Mouse (Mus musculus): Measurements from ENCODE around the gene Mtm1. TPM values are rescaled to one million over a fixed set of nuclear protein-coding genes. Genes with fewer than 3 reads are reported as not detected.

Mtm1 gene
- 10 to 100 TPM; 15.9 to 16.2 TPM for total RNA-seq (2021)
- long read RNA-seq, experiment 1, transcript Mtm1-203 (15 exons, 3,379 nt), result major isoform, 8 of 10 reads
- long read RNA-seq, experiment 1, partial matches to known transcripts, result 2 of 10 reads
- long read RNA-seq, experiment 1, other reads (novel, unspliced or antisense), result 0 of 10 reads
- long read RNA-seq, experiment 2, transcript Mtm1-203 (15 exons, 3,379 nt), result major isoform, 10 of 18 reads
- long read RNA-seq, experiment 2, partial matches to known transcripts, result 3 of 18 reads
- long read RNA-seq, experiment 2, other reads (novel, unspliced or antisense), result 5 of 18 reads

- DNase-seq, result no peak
These were observed at the start of gene Mtm1 for GRCm38 (mm10) chrX:71210467-71210866. TSS of gene Mtm1 (plus strand) at chrX:71210767.

DNA sequence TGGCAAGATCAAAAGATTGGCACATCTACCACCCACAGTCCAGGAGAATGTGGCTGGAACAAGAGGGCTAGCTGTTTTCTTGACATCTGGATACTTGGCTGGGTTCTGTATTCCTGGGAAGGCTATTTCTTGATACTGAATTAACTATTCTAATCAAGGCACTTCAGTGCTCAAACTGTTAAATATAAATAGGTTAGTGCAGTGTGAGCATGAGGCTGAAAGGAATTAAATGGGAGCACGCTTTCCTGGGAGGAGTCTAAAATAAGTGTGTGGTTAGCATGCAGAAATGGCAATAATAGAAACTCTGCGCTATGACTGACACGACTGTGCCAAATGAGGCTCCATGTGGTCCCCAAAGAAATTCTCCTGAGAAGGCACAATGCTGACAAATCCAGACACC lies 29.0 kb upstream of the Mtm1 start:
- DNase-seq, result no peak

DNA sequence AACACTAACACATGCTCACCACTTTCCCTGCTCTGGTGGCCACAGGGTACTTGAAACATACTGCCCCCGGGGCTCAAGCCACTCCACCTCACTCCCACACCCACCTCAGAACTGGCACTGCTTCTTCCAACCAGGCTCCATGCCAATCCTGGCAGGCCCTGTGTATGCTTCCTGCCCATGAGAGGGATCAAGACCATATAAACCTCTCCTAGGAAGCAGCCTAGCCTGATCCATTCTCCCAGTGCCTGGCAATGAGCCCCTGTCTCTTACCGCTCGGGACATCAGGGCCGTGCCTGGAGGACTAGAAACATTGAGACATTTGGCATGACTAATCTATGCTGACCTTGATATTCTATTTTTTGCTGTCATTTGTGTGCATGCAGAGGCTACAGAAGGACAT lies 26.9 kb upstream of the Mtm1 start:
- peak; percentile 35 to 50 for DNase-seq

DNA sequence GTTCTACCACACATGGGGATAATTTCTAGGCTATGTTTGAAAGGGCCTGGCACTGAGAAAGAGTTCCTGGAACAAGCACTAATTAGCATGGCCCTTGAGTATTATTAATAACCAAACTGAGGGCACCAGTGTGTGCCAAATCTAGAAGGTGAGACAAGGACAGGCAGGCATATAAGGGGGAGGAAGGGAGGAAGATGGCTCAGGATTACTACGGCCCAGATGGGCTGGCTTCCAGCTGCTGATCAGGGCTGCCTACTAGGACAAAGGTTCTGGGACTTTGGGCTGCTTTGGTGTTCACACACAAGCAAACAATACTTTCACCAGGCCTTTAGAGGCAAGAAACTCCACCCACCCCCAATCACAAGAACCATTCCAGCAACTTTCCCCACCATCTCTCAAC lies 24.2 kb upstream of the Mtm1 start:
- peak; percentile 48 to 57 for DNase-seq

- DNase-seq, result no peak
These were observed 5.8 kb upstream of the Mtm1 start for GRCm38 (mm10) chrX:71204776-71205175.

DNA sequence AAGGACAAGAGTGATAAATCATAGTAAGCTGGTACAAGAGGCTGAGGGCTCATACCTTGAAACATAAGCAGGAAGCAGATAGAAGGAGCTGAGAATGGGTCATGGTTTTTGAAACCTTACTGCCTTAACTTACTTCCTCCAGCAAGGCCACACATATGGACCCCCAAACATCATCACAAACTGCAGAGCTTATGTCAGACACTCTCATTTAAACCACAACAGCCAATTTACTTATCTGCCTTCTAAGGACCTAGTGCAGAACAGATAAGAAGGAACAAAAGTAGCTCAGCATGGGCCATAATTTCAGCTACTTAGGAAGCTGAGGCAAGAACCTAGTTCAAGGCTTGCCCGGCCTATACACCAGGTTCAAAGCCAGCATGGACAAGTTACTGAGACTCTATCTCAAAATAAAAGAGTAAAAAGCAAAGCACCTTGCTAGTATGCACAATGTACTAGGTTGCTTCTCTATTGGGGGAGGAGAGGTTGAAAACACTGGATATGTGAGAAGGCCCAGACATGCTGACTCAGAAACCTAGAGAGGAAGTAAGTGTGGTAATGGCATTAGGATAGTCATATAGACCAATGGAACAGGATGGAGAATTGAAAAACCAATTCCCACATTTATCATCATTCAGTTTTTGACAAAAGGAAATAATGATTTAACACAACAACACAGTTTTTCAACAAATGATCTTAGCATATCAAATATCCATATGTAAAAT lies 4.6 kb upstream of the Mtm1 start:
- no peak for DNase-seq

DNA sequence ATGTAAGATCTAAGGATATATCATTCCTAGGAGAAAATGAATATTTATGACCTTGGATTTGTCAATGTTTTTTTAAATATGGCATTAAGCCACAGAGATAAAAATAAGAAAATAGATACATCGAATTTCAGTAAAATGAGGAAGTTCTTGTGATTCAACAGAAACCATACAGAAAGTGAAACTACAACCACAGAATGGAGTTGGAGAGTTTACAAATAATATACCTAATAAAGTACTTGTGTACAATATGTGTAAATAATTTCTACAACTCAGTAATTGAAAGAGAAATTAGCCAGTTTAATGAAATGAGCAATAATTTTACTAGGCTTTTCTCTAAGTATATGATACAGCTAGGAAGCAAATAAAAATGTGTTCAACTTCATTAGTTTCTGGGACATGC lies 4.0 kb upstream of the Mtm1 start:
- no peak for DNase-seq

- no peak for DNase-seq
These were observed 2.3 kb downstream of the Mtm1 start for GRCm38 (mm10) chrX:71212911-71213310.

- DNase-seq, result peak; percentile 88 to 95
These were observed 4.0 kb downstream of the Mtm1 start for GRCm38 (mm10) chrX:71214441-71215112.

DNA sequence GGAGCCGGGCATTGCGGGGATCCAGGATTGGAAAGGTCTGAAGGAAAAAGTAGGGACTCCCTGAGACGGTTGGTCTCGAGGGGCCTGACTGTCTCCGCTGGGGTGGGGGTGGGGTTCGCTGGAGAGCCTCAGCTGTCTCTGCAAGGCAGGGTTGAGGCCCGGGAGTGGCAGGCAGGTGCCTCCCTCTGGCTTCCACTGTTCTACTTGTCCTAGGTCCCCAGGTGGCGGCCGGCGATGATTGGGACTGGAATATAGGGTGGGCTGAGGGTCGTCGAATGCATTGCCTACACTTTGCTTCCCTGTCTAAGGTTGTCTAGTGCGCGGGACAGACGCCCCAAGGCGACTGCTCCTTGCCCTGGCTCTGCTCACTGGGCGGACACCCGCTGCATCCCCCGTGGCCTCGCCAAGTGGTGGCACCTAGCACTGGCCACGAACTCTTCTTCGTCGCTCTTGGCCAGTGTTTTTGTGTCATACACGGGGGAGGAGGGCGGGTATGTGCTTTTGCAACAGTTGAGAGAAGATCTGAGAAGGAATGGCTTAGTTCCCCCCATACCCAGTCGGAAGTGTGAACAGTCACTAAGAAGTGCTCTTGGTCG lies 4.6 kb downstream of the Mtm1 start:
- DNase-seq, result peak in 1 of 2 experiments; percentile 29

DNA sequence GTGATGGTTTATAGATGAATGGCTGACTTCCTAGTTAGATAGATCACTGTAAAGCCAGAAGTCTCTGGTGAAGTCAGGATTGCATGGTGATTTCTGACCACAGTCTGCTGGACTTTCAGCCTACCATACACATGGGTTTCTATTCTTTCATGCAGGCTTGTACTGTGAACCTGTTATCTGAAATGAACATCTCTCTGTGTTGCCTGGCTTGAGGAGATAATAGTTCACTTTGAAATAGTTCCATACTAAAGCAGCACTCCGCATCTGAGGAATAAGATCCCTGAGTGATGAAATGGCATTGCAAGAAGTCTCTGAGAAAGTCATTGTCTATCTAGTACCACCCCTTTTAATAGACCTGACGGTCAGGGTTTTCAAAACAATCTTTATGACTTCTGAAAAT lies 6.3 kb downstream of the Mtm1 start:
- no peak for DNase-seq

DNA sequence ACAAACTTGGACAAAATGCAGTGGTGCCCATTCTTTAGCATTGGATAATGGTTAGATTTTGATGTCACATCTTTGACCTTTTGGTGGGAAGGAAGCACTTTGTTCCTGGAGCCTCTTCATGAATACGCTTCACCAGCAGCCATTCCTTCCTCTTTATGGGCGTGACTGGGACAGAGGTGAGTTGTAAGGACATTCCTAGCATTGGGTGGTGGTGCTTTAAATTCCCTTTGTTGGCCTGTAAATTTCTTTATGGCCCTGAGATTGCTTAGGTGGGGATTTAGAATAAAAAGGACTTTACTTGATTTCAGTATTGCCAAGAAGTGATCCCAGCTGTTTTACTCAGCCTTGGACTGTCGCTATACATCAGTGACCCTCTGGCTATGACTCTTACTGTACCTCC lies 8.3 kb downstream of the Mtm1 start:
- DNase-seq, result no peak

- peak; percentile 18 to 39 for DNase-seq
These were observed 10.3 kb downstream of the Mtm1 start for GRCm38 (mm10) chrX:71220896-71221295.

- DNase-seq, result peak; percentile 21 to 31
These were observed 12.3 kb downstream of the Mtm1 start for GRCm38 (mm10) chrX:71222648-71223408.

DNA sequence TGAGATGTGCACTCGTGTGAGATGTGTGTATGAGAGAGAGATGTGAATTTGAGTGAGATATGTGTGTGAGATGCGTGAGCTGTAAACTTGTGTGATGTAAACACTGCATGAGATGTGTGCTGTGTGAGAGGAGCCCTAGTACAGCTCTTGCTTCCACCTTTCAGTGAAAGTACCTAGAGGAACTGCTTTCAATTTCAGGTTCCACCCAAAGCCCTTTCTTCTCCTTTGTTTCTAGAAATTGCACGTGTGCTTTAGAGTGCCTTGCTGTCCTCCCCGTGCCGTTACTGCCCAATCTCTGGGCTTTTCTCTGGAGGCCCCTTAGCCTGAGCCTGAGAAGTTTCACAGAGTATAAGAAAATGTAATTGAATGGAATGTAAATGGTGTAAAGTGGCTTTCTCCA lies 16.3 kb downstream of the Mtm1 start:
- DNase-seq, result no peak

GRCm38 (mm10) chrX:71228200-71228599 lies 17.6 kb downstream of the Mtm1 start:
- peak in 1 of 2 experiments; percentile 3 for DNase-seq

DNA sequence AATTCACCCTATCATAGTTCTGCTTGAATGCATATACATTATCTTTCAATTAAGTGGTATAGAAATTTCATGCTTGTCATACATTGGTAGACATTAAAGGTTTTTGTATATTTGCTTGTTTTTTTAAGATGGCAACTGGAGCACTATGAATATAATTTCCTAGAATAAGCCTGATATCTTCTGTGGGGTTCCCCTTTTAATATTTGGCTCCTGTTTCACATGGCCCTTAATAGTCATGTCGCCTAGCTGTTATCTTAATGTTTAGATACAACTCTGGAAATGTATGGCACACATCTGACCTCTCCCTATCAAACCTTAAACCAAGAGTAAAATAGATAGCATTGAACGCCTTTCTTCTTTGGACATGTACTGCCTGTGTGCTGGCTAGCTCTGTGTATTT lies 20.3 kb downstream of the Mtm1 start:
- DNase-seq, result no peak

DNA sequence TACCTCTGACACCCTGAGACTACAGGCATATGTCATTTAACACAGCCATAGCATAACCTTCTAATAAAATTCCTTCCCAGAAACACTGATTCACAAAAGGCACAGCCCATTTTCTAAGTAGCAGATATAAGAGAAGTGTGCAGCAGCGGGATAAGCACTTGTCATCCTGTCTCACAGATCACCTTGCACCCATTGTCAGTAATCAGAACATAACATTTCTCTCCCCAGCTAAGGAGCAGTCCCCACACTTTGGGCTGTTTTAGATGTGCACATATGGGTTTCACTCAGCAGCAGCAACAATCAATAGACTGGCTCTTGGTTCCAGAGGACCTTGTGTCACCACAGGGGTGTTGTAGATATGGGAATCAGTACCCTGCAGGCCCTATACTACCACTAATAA lies 45.9 kb downstream of the Mtm1 start:
- no peak for DNase-seq

DNA sequence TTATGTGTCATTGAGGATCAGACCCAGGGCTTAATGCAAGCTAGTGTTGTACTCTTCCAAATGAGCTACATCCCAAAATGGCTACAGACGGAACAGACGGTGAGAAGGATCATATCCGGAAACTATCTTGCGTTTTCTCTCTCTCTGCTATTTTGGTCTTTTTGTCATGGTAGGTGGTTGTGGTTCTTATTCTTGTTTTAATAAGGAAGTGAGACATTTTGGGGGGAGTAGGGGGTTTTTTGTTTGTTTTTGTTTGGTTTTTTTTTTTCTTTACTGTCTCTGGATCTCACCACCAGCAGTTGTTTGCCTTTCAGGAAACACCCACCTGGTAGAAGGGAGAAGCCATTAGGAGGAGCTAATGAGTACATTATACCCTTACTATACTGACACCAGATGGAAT lies 50.3 kb downstream of the Mtm1 start:
- DNase-seq, result no peak

- no peak for DNase-seq
These were observed 53.7 kb downstream of the Mtm1 start for GRCm38 (mm10) chrX:71264316-71264715.

GRCm38 (mm10) chrX:71268972-71269371 lies 58.4 kb downstream of the Mtm1 start:
- no peak for DNase-seq

DNA sequence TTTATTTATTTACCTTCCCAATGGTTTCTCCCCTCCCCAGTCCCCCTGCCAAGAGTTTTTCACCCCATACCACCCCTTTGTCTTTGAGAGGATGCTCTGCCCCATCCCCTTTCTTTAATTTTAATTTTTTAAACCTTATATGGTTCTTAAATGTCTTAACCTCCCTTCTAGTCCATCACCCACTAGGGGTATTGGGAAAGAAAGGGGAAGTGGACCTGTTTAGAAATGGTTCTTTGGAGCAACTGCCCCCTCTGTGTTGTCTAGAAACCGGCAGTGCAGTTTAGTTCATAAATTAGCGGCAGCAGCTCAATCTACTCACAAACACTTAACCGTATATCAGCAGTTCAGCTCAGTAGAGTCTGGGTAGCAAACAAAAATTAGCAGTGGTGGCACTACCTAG lies 63.6 kb downstream of the Mtm1 start:
- DNase-seq, result no peak
